Mouse (Mus musculus): Measurements from ENCODE around the gene Rps28. TPM values are rescaled to one million over a fixed set of nuclear protein-coding genes. Genes with fewer than 3 reads are reported as not detected.

Gene Rps28
- total and polyA plus RNA-seq, 3 experiments: 765 to 4,575 (median 782) TPM

- Histone ChIP-seq H3K36me3 (replicated peaks in 1 of 2; ENCODE audit: control insufficient read depth in 1 of 2, insufficient read depth in 1 of 2, low read length in 1 of 2) (no peaks in the 10 kb centered on the region), H3K9me3 (replicated peaks; ENCODE audit: low read length) (no peaks in the 10 kb centered on the region), H3K4me1 (ENCODE audit: control insufficient read depth in 1 of 2, insufficient read depth in 2 of 2) (peaks cover 8 to 18% of the 10 kb centered on the region in 2 experiments; a peak in 3 of 4 replicates), H3K4me2 (ENCODE audit: insufficient read depth, low read depth, poor library complexity, severe bottlenecking) (no peak overlapping the region), H3K27me3 (replicated peaks) (peaks cover 22% of the 10 kb centered on the region), H3K27ac (ENCODE audit: insufficient read depth, low read depth) (no peak overlapping the region), H3K79me2 (replicated peaks; ENCODE audit: control insufficient read depth, extremely low read depth, insufficient read depth, poor library complexity, severe bottlenecking) (no peaks in the 10 kb centered on the region), H3K9ac (ENCODE audit: insufficient read depth, low read depth) (no peak overlapping the region), H3K4me3 (replicated peaks in 1 of 3; ENCODE audit: low read depth in 2 of 3, low read length in 2 of 3, poor library complexity in 1 of 3) (no peak overlapping the region)
- in situ Hi-C loops (cut with MboI; ENCODE audit: low pct_ligation_motif_present, low pct_unique_long_range_greater_than_20kb, low sequenced_read_pairs) (no loop called here), dilution Hi-C loops (cut with MboI; ENCODE audit: extremely low pct_ligation_motif_present, extremely low pct_unique_long_range_greater_than_20kb, low sequenced_read_pairs) (no loop called here)
- DNase-seq (ENCODE audit: extremely low read depth): no peak
- no peak for TF ChIP-seq IRF4 (IDR thresholded peaks at IDR 0.05; ENCODE audit: low read depth, low read length)
- TF ChIP-seq ELF1 (IDR thresholded peaks at IDR 0.05; ENCODE audit: low read depth, low read length): no peak
- TF ChIP-seq HCFC1 (IDR thresholded peaks at IDR 0.05; ENCODE audit: low read depth, low read length): no peak
- TF ChIP-seq MXI1 (IDR thresholded peaks at IDR 0.05; ENCODE audit: low read depth, low read length): no peak
- TF ChIP-seq KAT2A (IDR thresholded peaks at IDR 0.05; ENCODE audit: insufficient replicate concordance, low read length): no peak
- no peak for TF ChIP-seq SMC3 (IDR thresholded peaks at IDR 0.05; ENCODE audit: low read depth, low read length)
- TF ChIP-seq EP300 (IDR thresholded peaks at IDR 0.05; ENCODE audit: low read length): no peak
- TF ChIP-seq MAFK (IDR thresholded peaks at IDR 0.05; ENCODE audit: insufficient replicate concordance, low read length): no peak
- no peak for TF ChIP-seq RCOR1 (conservative IDR thresholded peaks at IDR 0.05; ENCODE audit: low read depth, low read length)
- TF ChIP-seq BHLHE40 (IDR thresholded peaks at IDR 0.05; ENCODE audit: low read depth, low read length): no peak
- no peak for TF ChIP-seq PAX5 (IDR thresholded peaks at IDR 0.05; ENCODE audit: low read length)
- no peak for TF ChIP-seq JUN (IDR thresholded peaks at IDR 0.05; ENCODE audit: insufficient read depth, low read depth, low read length)
- no peak for TF ChIP-seq JUND (conservative IDR thresholded peaks at IDR 0.05; ENCODE audit: low read depth, low read length)
- TF ChIP-seq SIN3A (IDR thresholded peaks at IDR 0.05; ENCODE audit: low read length): no peak
- no peak for TF ChIP-seq ETS1 (conservative IDR thresholded peaks at IDR 0.05; ENCODE audit: low read depth, low read length)
- no peak for TF ChIP-seq USF2 (conservative IDR thresholded peaks at IDR 0.05; ENCODE audit: low read depth, low read length)
- TF ChIP-seq TCF12 (IDR thresholded peaks at IDR 0.05; ENCODE audit: low read depth, low read length): no peak
- no peak for TF ChIP-seq ZMIZ1 (IDR thresholded peaks at IDR 0.05; ENCODE audit: low read depth, low read length)
- TF ChIP-seq MAX (IDR thresholded peaks at IDR 0.05; ENCODE audit: low read length): no peak
These were observed 39.4 kb downstream of the Rps28 start for GRCm38 (mm10) chr17:33784939-33785338.

- Histone ChIP-seq H3K4me2 (ENCODE audit: insufficient read depth, low read depth, poor library complexity, severe bottlenecking) (no peak overlapping the region), H3K27me3 (replicated peaks) (peaks cover 18% of the 10 kb centered on the region), H3K9ac (ENCODE audit: insufficient read depth, low read depth) (no peak overlapping the region), H3K79me2 (replicated peaks; ENCODE audit: control insufficient read depth, extremely low read depth, insufficient read depth, poor library complexity, severe bottlenecking) (no peaks in the 10 kb centered on the region), H3K4me3 (replicated peaks in 1 of 3; ENCODE audit: low read depth in 2 of 3, low read length in 2 of 3, poor library complexity in 1 of 3) (no peak overlapping the region), H3K36me3 (replicated peaks in 1 of 2; ENCODE audit: control insufficient read depth in 1 of 2, insufficient read depth in 1 of 2, low read length in 1 of 2) (peaks cover 2 to 9% of the 10 kb centered on the region in 2 experiments), H3K9me3 (replicated peaks; ENCODE audit: low read length) (no peaks in the 10 kb centered on the region), H3K4me1 (ENCODE audit: control insufficient read depth in 1 of 2, insufficient read depth in 2 of 2) (peaks cover 13 to 30% of the 10 kb centered on the region in 2 experiments), H3K27ac (ENCODE audit: insufficient read depth, low read depth) (no peak overlapping the region)
- TF ChIP-seq PAX5 (IDR thresholded peaks at IDR 0.05; ENCODE audit: low read length) (no peak), ZNF384 (IDR thresholded peaks at IDR 0.05; ENCODE audit: low read depth, low read length) (no peak), RAD21 (IDR thresholded peaks at IDR 0.05; ENCODE audit: low read depth, low read length) (no peak), NRF1 (IDR thresholded peaks at IDR 0.05; ENCODE audit: low read depth, low read length) (no peak), ZMIZ1 (IDR thresholded peaks at IDR 0.05; ENCODE audit: low read depth, low read length) (no peak), HCFC1 (IDR thresholded peaks at IDR 0.05; ENCODE audit: low read depth, low read length) (no peak), USF2 (conservative IDR thresholded peaks at IDR 0.05; ENCODE audit: low read depth, low read length) (no peak), MAZ (IDR thresholded peaks at IDR 0.05; ENCODE audit: low read depth, low read length) (no peak), MAFK (IDR thresholded peaks at IDR 0.05; ENCODE audit: insufficient replicate concordance, low read length) (no peak), E2F4 (IDR thresholded peaks at IDR 0.05; ENCODE audit: insufficient replicate concordance, low read depth, low read length) (no peak), POLR2AphosphoS2 (IDR thresholded peaks at IDR 0.05; ENCODE audit: low read depth, low read length) (no peak), JUN (IDR thresholded peaks at IDR 0.05; ENCODE audit: insufficient read depth, low read depth, low read length) (no peak), ZKSCAN1 (IDR thresholded peaks at IDR 0.05; ENCODE audit: borderline replicate concordance, low read depth, low read length) (no peak), BHLHE40 (IDR thresholded peaks at IDR 0.05; ENCODE audit: low read depth, low read length) (no peak), RCOR1 (conservative IDR thresholded peaks at IDR 0.05; ENCODE audit: low read depth, low read length) (no peak), EP300 (IDR thresholded peaks at IDR 0.05; ENCODE audit: low read length) (no peak)
- no peak for DNase-seq (ENCODE audit: extremely low read depth)
- in situ Hi-C loops (cut with MboI; ENCODE audit: low pct_ligation_motif_present, low pct_unique_long_range_greater_than_20kb, low sequenced_read_pairs) (no loop called here), dilution Hi-C loops (cut with MboI; ENCODE audit: extremely low pct_ligation_motif_present, extremely low pct_unique_long_range_greater_than_20kb, low sequenced_read_pairs) (no loop called here)
These were observed 41.0 kb downstream of the Rps28 start for GRCm38 (mm10) chr17:33783408-33783807.

All from CH12.LX (cell line).